Comparison of ENCODE assay signal across 11 mouse cellular contexts in genomic region chr17:3218916-3219315, GRCm38 (mm10).
DNase-seq lines count a peak whose midpoint lies in the region; ATAC-seq lines count a peak whose summit lies in the region.
"Had no signal": no experiment of that assay in that cellular context is flagged by ENCODE, and none has a peak within 500 bp of the region (broad histone marks: within the 10 kb centered on the region; RNA-seq: fewer than 3 reads in every experiment).

No protein-coding gene starts in this region.

- no peak overlapping the region for H3K9ac ChIP-seq in intestine, embryonic 16.5 days (ENCODE audit: low read depth, low read length)
- H3K9ac ChIP-seq in kidney, embryonic 14.5 days (ENCODE audit: low read depth, low read length): no peak overlapping the region
- H3K9ac ChIP-seq: limb, embryonic 15.5 days had no signal

- 60% methylated on average over 5 of the region's 5 CpGs for WGBS in intestine, embryonic 16.5 days
- 60% methylated on average over 5 of the region's 5 CpGs for WGBS in kidney, embryonic 14.5 days

- no peak overlapping the region for H3K27ac ChIP-seq in intestine, embryonic 16.5 days (ENCODE audit: low read length)
- no peak overlapping the region for H3K27ac ChIP-seq in kidney, embryonic 14.5 days (ENCODE audit: low read depth, low read length)
- H3K27ac ChIP-seq: limb, embryonic 15.5 days had no signal

- no peak overlapping the region for H3K4me2 ChIP-seq in intestine, embryonic 16.5 days (ENCODE audit: low read depth, low read length)
- no peak overlapping the region for H3K4me2 ChIP-seq in kidney, embryonic 14.5 days (replicated peaks; ENCODE audit: low read depth, low read length)
- H3K4me2 ChIP-seq: limb, embryonic 15.5 days had no signal

- peak; percentile 58 for ATAC-seq in intestine, embryonic 16.5 days
- ATAC-seq in kidney, embryonic 14.5 days (ENCODE audit: low FRiP score, low TSS enrichment): peak; percentile 18; the same call in 1 of the 2 replicates
- no peak for ATAC-seq in granulocyte monocyte progenitor cell, adult 5-6 weeks (replicated peaks; ENCODE audit: poor library complexity, severe bottlenecking)
- ATAC-seq in erythroid progenitor cell, adult 5-6 weeks (replicated peaks; ENCODE audit: low FRiP score, poor library complexity, severe bottlenecking): no peak
- ATAC-seq: forebrain, embryonic 14.5 days; midbrain, embryonic 16.5 days had no signal

- H3K27me3 ChIP-seq in intestine, embryonic 16.5 days (replicated peaks; ENCODE audit: control insufficient read depth, insufficient read depth, low read length): no peaks in the 10 kb centered on the region
- no peaks in the 10 kb centered on the region for H3K27me3 ChIP-seq in kidney, embryonic 14.5 days (ENCODE audit: control insufficient read depth, insufficient read depth, low read length)
- H3K27me3 ChIP-seq: limb, embryonic 15.5 days had no signal

- no peaks in the 10 kb centered on the region for H3K36me3 ChIP-seq in intestine, embryonic 16.5 days (ENCODE audit: control insufficient read depth, insufficient read depth, low read length)
- peaks cover 16% of the 10 kb centered on the region; the same call in 1 of the 2 replicates for H3K36me3 ChIP-seq in kidney, embryonic 14.5 days (ENCODE audit: control insufficient read depth, insufficient read depth, low read length)

- peak; percentile 67 for DNase-seq in layer of hippocampus, adult 11-12 months (ENCODE audit: low spot score)
- DNase-seq in layer of hippocampus, postnatal 25 days (ENCODE audit: extremely low spot score in 1 of 2, low spot score in 1 of 2): no peak
- DNase-seq in lung, postnatal 36 days: peak; percentile 57

- H3K4me1 ChIP-seq in intestine, embryonic 16.5 days (ENCODE audit: control insufficient read depth, insufficient read depth, low read length): 0 out of 2 replicates have a peak, but pooled peaks cover 4% of the 10 kb centered on the region
- H3K4me1 ChIP-seq in kidney, embryonic 14.5 days (ENCODE audit: control insufficient read depth, insufficient read depth, low read length): peaks cover 7% of the 10 kb centered on the region; the same call in 1 of the 2 replicates

- H3K9me3 ChIP-seq in intestine, embryonic 16.5 days (ENCODE audit: control insufficient read depth, low read length): no peaks in the 10 kb centered on the region
- H3K9me3 ChIP-seq in kidney, embryonic 14.5 days (ENCODE audit: control insufficient read depth, low read length): no peaks in the 10 kb centered on the region
- H3K9me3 ChIP-seq: G1E; limb, embryonic 15.5 days had no signal

- no peak overlapping the region for H3K4me3 ChIP-seq in intestine, embryonic 16.5 days (ENCODE audit: low read length)
- H3K4me3 ChIP-seq in kidney, embryonic 14.5 days (ENCODE audit: low read length): no peak overlapping the region
- H3K4me3 ChIP-seq: limb, embryonic 15.5 days had no signal

Comparison
In these comparisons a context has a peak if more than half of its experiments do, and no peak if none do; other contexts are left out.
1. DNase-seq: peak in layer of hippocampus, adult 11-12 months (single experiment) and lung, postnatal 36 days (single experiment); none in layer of hippocampus, postnatal 25 days (0 of 2).
2. ATAC-seq: peak in intestine, embryonic 16.5 days (single experiment) and kidney, embryonic 14.5 days (single experiment); none in granulocyte monocyte progenitor cell, adult 5-6 weeks (single experiment) and erythroid progenitor cell, adult 5-6 weeks (single experiment).